Mouse (Mus musculus) forebrain, embryonic 11.5 days (tissue): ENCODE data around the gene Bmp5. TPM values are rescaled to one million over a fixed set of nuclear protein-coding genes. Genes with fewer than 3 reads are reported as not detected.
"Not testable (repeated sequence)": the region's sequence is repeated elsewhere in the genome, so short reads cannot be mapped to it uniquely, and the experiment has no call there.

Source experiments
- ATAC-seq: fragments of 200-750 bp; cut with Nextera tagmentation; replicated peaks from 2 replicates; pipeline ENCODE4 v1.8.0; 2017; ENCODE audit warnings: moderate TSS enrichment; ENCODE audit not compliant: low FRiP score
- DNase-seq: peaks from one replicate; pipeline ENCODE4 v3.0.0-alpha.2; 2017; ENCODE audit warnings: low spot score
- H3K27ac ChIP-seq: fragments of 300-500 bp; sonication (generic); 2 replicates; pipeline ENCODE4 v1.5.1; 2014; ENCODE audit warnings: low read depth, low read length
- H3K27me3 ChIP-seq: fragments of 300-500 bp; sonication (generic); 2 replicates; pipeline ENCODE4 v1.6.1; 2014; ENCODE audit warnings: mild to moderate bottlenecking, low read length, mixed read lengths; ENCODE audit not compliant: control insufficient read depth, insufficient read depth
- H3K36me3 ChIP-seq: fragments of 300-500 bp; sonication (generic); 2 replicates; pipeline ENCODE4 v1.6.1; 2014; ENCODE audit warnings: mild to moderate bottlenecking, low read length, moderate library complexity, mixed read lengths; ENCODE audit not compliant: control insufficient read depth, insufficient read depth
- H3K4me1 ChIP-seq: fragments of 300-500 bp; sonication (generic); replicated peaks from 2 replicates; pipeline ENCODE4 v1.6.1; 2014; ENCODE audit warnings: low read length, mixed read lengths; ENCODE audit not compliant: control insufficient read depth, insufficient read depth
- H3K4me2 ChIP-seq: fragments of 300-500 bp; sonication (generic); 2 replicates; pipeline ENCODE4 v1.6.1; 2014; ENCODE audit warnings: low read depth, mild to moderate bottlenecking, low read length, moderate library complexity, mixed read lengths; ENCODE audit not compliant: severe bottlenecking
- H3K4me3 ChIP-seq: fragments of 300-500 bp; sonication (generic); 2 replicates; pipeline ENCODE4 v1.5.1; 2014; ENCODE audit warnings: low read depth, low read length
- H3K9ac ChIP-seq: fragments of 300-500 bp; sonication (generic); 2 replicates; pipeline ENCODE4 v1.6.1; 2014; ENCODE audit warnings: low read length
- H3K9me3 ChIP-seq: fragments of 300-500 bp; sonication (generic); 2 replicates; pipeline ENCODE4 v1.6.1; 2016; ENCODE audit warnings: low read length, mixed read lengths; ENCODE audit not compliant: control insufficient read depth
- WGBS: fragments of 180-500 bp; shearing (Covaris S2); extraction: QIAGEN DNeasy Blood & Tissue Kit; methylation state at CpG from one replicate; pipeline ENCODE4 v1.1.7; 2014; 5-methylcytosine and 5-hydroxymethylcytosine counted together
- polyA plus RNA-seq: library from polyadenylated mRNA; unstranded; fragments of >200 nt; fragmentation: Nextera tagmentation; extraction: Ambion mirVana; gene quantifications from 2 replicates; pipeline ENCODE4 v1.2.1, GENCODE M21; 2014

Gene Bmp5
- polyA plus RNA-seq, 1 experiment from 2014 or later, result 3.9 TPM

GRCm38 (mm10) chr9:75808179-75808578 lies 33.0 kb downstream of the Bmp5 start:
- not testable (repeated sequence) for H3K36me3 ChIP-seq, DNase-seq, H3K27me3 ChIP-seq, H3K4me3 ChIP-seq, H3K9me3 ChIP-seq, H3K4me1 ChIP-seq, H3K27ac ChIP-seq, H3K4me2 ChIP-seq, H3K9ac ChIP-seq
- peak; percentile 83; the same call in 1 of the 2 replicates for ATAC-seq
- 95% methylated on average over 3 of the region's 4 CpGs for WGBS

- Histone ChIP-seq H3K27me3 (no peaks in the 10 kb centered on the region), H3K9me3 (no peaks in the 10 kb centered on the region), H3K4me3 (no peak overlapping the region), H3K27ac (no peak overlapping the region), H3K36me3 (no peaks in the 10 kb centered on the region), H3K4me1 (no peaks in the 10 kb centered on the region), H3K9ac (no peak overlapping the region), H3K4me2 (no peak overlapping the region)
- DNase-seq, result no peak
- WGBS, result 68% methylated on average over 7 of the region's 7 CpGs
- ATAC-seq, result no peak
Observed at GRCm38 (mm10) chr9:75808659-75809058, 33.5 kb downstream of the Bmp5 start.

GRCm38 (mm10) chr9:75815161-75815560 lies 40.0 kb downstream of the Bmp5 start:
- no peaks in the 10 kb centered on the region for H3K36me3 ChIP-seq
- no peaks in the 10 kb centered on the region for H3K27me3 ChIP-seq
- H3K4me1 ChIP-seq, result no peaks in the 10 kb centered on the region
- no peak overlapping the region for H3K27ac ChIP-seq
- ATAC-seq (no peak), DNase-seq (no peak)
- H3K9me3 ChIP-seq, result no peaks in the 10 kb centered on the region
- 100% methylated on average over 1 of the region's 1 CpGs for WGBS
- no peak overlapping the region for H3K4me2 ChIP-seq
- H3K4me3 ChIP-seq, result no peak overlapping the region
- H3K9ac ChIP-seq, result no peak overlapping the region

- no peak overlapping the region for H3K4me2 ChIP-seq
- H3K27ac ChIP-seq, result no peak overlapping the region
- H3K9me3 ChIP-seq, result no peaks in the 10 kb centered on the region
- H3K4me1 ChIP-seq, result no peaks in the 10 kb centered on the region
- ATAC-seq (no peak), DNase-seq (no peak)
- H3K9ac ChIP-seq, result no peak overlapping the region
- WGBS, result 85% methylated on average over 5 of the region's 5 CpGs
- H3K4me3 ChIP-seq, result no peak overlapping the region
- H3K27me3 ChIP-seq, result no peaks in the 10 kb centered on the region
- H3K36me3 ChIP-seq, result no peaks in the 10 kb centered on the region
Observed at GRCm38 (mm10) chr9:75818400-75818799, 43.2 kb downstream of the Bmp5 start.

- Histone ChIP-seq H3K4me3 (no peak overlapping the region), H3K9ac (no peak overlapping the region), H3K27me3 (no peaks in the 10 kb centered on the region), H3K4me2 (no peak overlapping the region), H3K9me3 (no peaks in the 10 kb centered on the region), H3K27ac (no peak overlapping the region), H3K36me3 (no peaks in the 10 kb centered on the region), H3K4me1 (no peaks in the 10 kb centered on the region)
- 75% methylated on average over 9 of the region's 9 CpGs for WGBS
- ATAC-seq (no peak), DNase-seq (no peak)
Observed at GRCm38 (mm10) chr9:75832468-75832867, 57.3 kb downstream of the Bmp5 start.

GRCm38 (mm10) chr9:75833189-75833732 lies 58.1 kb downstream of the Bmp5 start:
- DNase-seq, result no peak
- no peak overlapping the region for H3K4me2 ChIP-seq
- WGBS, result 79% methylated on average over 5 of the region's 5 CpGs
- H3K9me3 ChIP-seq, result no peaks in the 10 kb centered on the region
- no peaks in the 10 kb centered on the region for H3K36me3 ChIP-seq
- no peak overlapping the region for H3K9ac ChIP-seq
- no peak overlapping the region for H3K27ac ChIP-seq
- H3K4me1 ChIP-seq, result no peaks in the 10 kb centered on the region
- no peaks in the 10 kb centered on the region for H3K27me3 ChIP-seq
- H3K4me3 ChIP-seq, result no peak overlapping the region
- ATAC-seq, result no peak

- Histone ChIP-seq H3K27ac (no peak overlapping the region), H3K27me3 (no peaks in the 10 kb centered on the region), H3K4me3 (no peak overlapping the region), H3K36me3 (no peaks in the 10 kb centered on the region), H3K4me2 (no peak overlapping the region), H3K9ac (no peak overlapping the region), H3K4me1 (no peaks in the 10 kb centered on the region), H3K9me3 (no peaks in the 10 kb centered on the region)
- DNase-seq, result no peak
- 28% methylated on average over 3 of the region's 3 CpGs for WGBS
- peak; percentile 58; the same call in 1 of the 2 replicates for ATAC-seq
Observed at GRCm38 (mm10) chr9:75839450-75839849, 64.3 kb downstream of the Bmp5 start.

GRCm38 (mm10) chr9:75840841-75841240 lies 65.7 kb downstream of the Bmp5 start:
- H3K36me3 ChIP-seq, result no peaks in the 10 kb centered on the region
- ATAC-seq (no peak), DNase-seq (no peak)
- no peaks in the 10 kb centered on the region for H3K4me1 ChIP-seq
- H3K27me3 ChIP-seq, result no peaks in the 10 kb centered on the region
- no peak overlapping the region for H3K9ac ChIP-seq
- H3K27ac ChIP-seq, result no peak overlapping the region
- WGBS, result 83% methylated on average over 6 of the region's 6 CpGs
- H3K4me3 ChIP-seq, result no peak overlapping the region
- H3K4me2 ChIP-seq, result no peak overlapping the region
- no peaks in the 10 kb centered on the region for H3K9me3 ChIP-seq

GRCm38 (mm10) chr9:75846010-75846409 lies 70.8 kb downstream of the Bmp5 start:
- H3K4me1 ChIP-seq, result no peaks in the 10 kb centered on the region
- H3K4me3 ChIP-seq, result no peak overlapping the region
- H3K9ac ChIP-seq, result no peak overlapping the region
- DNase-seq, result no peak
- H3K27ac ChIP-seq, result no peak overlapping the region
- ATAC-seq, result no peak
- no peak overlapping the region for H3K4me2 ChIP-seq
- H3K36me3 ChIP-seq, result no peaks in the 10 kb centered on the region
- no peaks in the 10 kb centered on the region for H3K27me3 ChIP-seq
- no peaks in the 10 kb centered on the region for H3K9me3 ChIP-seq
